16 mouse cellular contexts compared by ENCODE assay signal in the genomic region with DNA sequence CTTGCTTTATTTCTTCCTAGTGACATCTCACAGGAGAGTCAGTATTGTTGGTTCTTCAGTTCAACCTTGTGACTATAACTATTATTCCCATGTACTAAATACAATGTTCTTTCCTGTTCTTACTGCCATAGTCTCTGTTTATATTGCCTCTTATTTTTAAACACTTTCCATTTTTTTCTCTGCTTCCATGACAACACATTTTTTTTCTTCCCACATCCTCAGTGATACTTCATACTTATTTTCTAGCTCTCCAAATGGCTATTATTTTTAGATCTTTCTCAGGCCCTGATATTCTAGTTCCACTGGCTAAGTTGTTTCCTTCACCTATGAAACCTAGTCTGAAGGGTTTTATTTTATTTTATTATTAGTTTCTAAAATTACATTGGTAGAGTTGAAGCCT.
"Had no signal": no experiment of that assay in that cellular context is flagged by ENCODE, and none has a peak within 500 bp of the region (broad histone marks: within the 10 kb centered on the region; RNA-seq: fewer than 3 reads in every experiment).

No protein-coding gene starts in this region.

- ATAC-seq: lung, postnatal 0 days; midbrain, embryonic 13.5 days; midbrain, embryonic 15.5 days had no signal

- H3K4me3 ChIP-seq: lung, embryonic 15.5 days; megakaryocyte, embryonic 14.5 days; midbrain, embryonic 13.5 days; midbrain, embryonic 15.5 days; neural tube, embryonic 12.5 days; stomach, embryonic 15.5 days had no signal

- DNase-seq: lung, adult 2 months; lung, postnatal 14 days; lung, postnatal 36 days; right cerebral cortex, postnatal 14 days; thymus, adult 18-20 months; thymus, postnatal 14 days; thymus, postnatal 36 days had no signal

- H3K27ac ChIP-seq: lung, embryonic 15.5 days; macrophage; midbrain, embryonic 13.5 days; midbrain, embryonic 15.5 days; neural tube, embryonic 12.5 days; stomach, embryonic 15.5 days; stomach, postnatal 0 days had no signal
